Mouse (Mus musculus) C2C12 (cell line): ENCODE data around the gene Efna3. TPM values are rescaled to one million over a fixed set of nuclear protein-coding genes. Genes with fewer than 3 reads are reported as not detected.

Experiments
- H3K27me3 ChIP-seq: one replicate; pipeline ENCODE4 v1.6.1; 2011; ENCODE audit not compliant: control insufficient read depth, insufficient read depth, insufficient read length
- H3K36me3 ChIP-seq: one replicate; pipeline ENCODE4 v1.6.1; 2011; ENCODE audit not compliant: control insufficient read depth, insufficient read depth
- H3K4me3 ChIP-seq: one replicate; pipeline ENCODE4 v1.5.1; 2011; ENCODE audit warnings: mild to moderate bottlenecking, control low read depth; ENCODE audit not compliant: poor library complexity, insufficient read depth, severe bottlenecking
- H3K79me2 ChIP-seq: one replicate; pipeline ENCODE4 v1.6.1; 2011; ENCODE audit not compliant: control insufficient read depth, insufficient read depth
- H3K79me3 ChIP-seq: one replicate; pipeline ENCODE4 v1.6.1; 2011; ENCODE audit warnings: low read depth, control low read depth
- H3ac ChIP-seq: one replicate; pipeline ENCODE3; 2011; ENCODE audit warnings: low read depth; ENCODE audit not compliant: control insufficient read depth, insufficient read length
- CEBPB ChIP-seq: IDR thresholded peaks from one replicate; pipeline ENCODE4 v1.6.1; 2011; ENCODE audit warnings: low read depth, mild to moderate bottlenecking, control low read depth, moderate library complexity
- CTCF ChIP-seq: IDR thresholded peaks from one replicate; pipeline ENCODE4 v1.5.1; 2011; ENCODE audit not compliant: control insufficient read depth, insufficient read depth, insufficient read length
- FOSL1 ChIP-seq: IDR thresholded peaks from one replicate; pipeline ENCODE4 v1.8.0; 2011; ENCODE audit warnings: mild to moderate bottlenecking, low read length; ENCODE audit not compliant: poor library complexity, insufficient read depth, severe bottlenecking
- MAX ChIP-seq: IDR thresholded peaks from one replicate; pipeline ENCODE4 v1.6.1; 2011; ENCODE audit warnings: mild to moderate bottlenecking, control low read depth
- MYOD1 ChIP-seq: IDR thresholded peaks from one replicate; pipeline ENCODE4 v1.6.1; 2011; ENCODE audit warnings: low read depth; ENCODE audit not compliant: control insufficient read depth, insufficient read length
- MYOG ChIP-seq: IDR thresholded peaks from one replicate; pipeline ENCODE4 v1.6.1; 2011; ENCODE audit not compliant: control insufficient read depth, insufficient read length; ENCODE audit errors: extremely low read depth
- USF1 ChIP-seq: IDR thresholded peaks from one replicate; pipeline ENCODE4 v1.6.1; 2011; ENCODE audit warnings: low read depth, mild to moderate bottlenecking, control low read depth, moderate library complexity
- polyA plus RNA-seq: library from polyadenylated mRNA; unstranded; fragments of >200 nt; fragmentation: generic; extraction: Trizol; gene quantifications from one replicate; pipeline ENCODE4 v1.2.1, GENCODE M21; 2012; ENCODE audit warnings: missing spikeins

Efna3 gene
- polyA plus RNA-seq, 1 experiment = 2.9 TPM

GRCm38 (mm10) chr3:89341794-89342193, 19.0 kb upstream of the Efna3 start:
- no peak overlapping the region for H3K4me3 ChIP-seq
- peaks cover 7% of the 10 kb centered on the region for H3K79me2 ChIP-seq
- no peak for TF ChIP-seq CEBPB
- no peak for TF ChIP-seq CTCF
- no peak for TF ChIP-seq USF1
- no peak for TF ChIP-seq MAX
- no peaks in the 10 kb centered on the region for H3K79me3 ChIP-seq
- H3ac ChIP-seq = no peak overlapping the region
- H3K36me3 ChIP-seq = peaks cover 11% of the 10 kb centered on the region
- H3K27me3 ChIP-seq = no peaks in the 10 kb centered on the region

DNA sequence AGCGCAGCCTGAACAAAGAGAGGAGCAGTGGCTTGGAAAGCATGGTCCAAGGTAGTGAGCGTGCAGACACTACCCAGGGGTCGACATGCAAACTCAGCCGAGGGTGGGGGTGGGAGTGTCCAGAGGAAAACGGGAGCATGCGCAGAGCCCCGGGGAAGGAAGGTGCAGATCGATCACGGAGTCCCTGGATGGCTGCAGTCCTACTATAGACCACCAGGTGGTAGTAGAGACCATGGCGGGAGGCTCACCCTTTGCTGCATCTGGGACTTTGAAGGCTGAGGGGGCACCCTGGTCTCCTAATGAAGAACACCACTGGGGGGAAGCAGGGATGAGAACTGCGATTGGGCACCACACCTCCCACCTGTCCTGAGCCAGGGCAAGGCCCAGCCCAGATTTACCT, 17.7 kb upstream of the Efna3 start:
- Histone ChIP-seq H3K27me3 (no peaks in the 10 kb centered on the region), H3K36me3 (peaks cover 7% of the 10 kb centered on the region), H3ac (no peak overlapping the region), H3K79me2 (peaks cover 16% of the 10 kb centered on the region), H3K4me3 (no peak overlapping the region), H3K79me3 (no peaks in the 10 kb centered on the region)
- TF ChIP-seq MYOG = no peak
- peak; percentile 91 for TF ChIP-seq CTCF

DNA sequence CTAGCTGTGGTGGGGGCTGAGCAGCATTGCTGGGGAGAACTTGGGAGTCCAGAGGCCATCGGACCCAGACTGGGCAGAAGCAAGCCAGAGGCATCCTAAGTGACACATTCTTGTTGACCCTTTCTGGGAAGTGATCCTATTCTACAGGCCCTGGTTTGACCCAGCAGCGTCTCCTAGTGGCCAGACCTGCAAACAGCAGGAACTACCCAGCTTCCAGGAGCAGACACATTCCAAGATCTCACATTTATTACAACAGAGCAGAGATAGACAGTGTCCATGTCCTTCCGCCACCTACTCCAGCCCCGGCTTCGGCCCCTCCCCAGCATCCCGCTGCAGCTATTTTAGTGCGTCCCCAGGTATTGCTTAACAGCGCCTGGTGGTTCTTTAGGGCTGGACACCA, 16.7 kb upstream of the Efna3 start:
- TF ChIP-seq USF1 = no peak
- no peak for TF ChIP-seq CEBPB
- TF ChIP-seq MYOG = no peak
- peak; percentile 68 for TF ChIP-seq CTCF
- no peak for TF ChIP-seq MAX
- TF ChIP-seq MYOD1 = no peak
- no peak for TF ChIP-seq FOSL1
- no peaks in the 10 kb centered on the region for H3K36me3 ChIP-seq
- H3K79me2 ChIP-seq = peaks cover 17% of the 10 kb centered on the region
- H3ac ChIP-seq = no peak overlapping the region
- no peak overlapping the region for H3K4me3 ChIP-seq
- H3K79me3 ChIP-seq = no peaks in the 10 kb centered on the region
- no peaks in the 10 kb centered on the region for H3K27me3 ChIP-seq

DNA sequence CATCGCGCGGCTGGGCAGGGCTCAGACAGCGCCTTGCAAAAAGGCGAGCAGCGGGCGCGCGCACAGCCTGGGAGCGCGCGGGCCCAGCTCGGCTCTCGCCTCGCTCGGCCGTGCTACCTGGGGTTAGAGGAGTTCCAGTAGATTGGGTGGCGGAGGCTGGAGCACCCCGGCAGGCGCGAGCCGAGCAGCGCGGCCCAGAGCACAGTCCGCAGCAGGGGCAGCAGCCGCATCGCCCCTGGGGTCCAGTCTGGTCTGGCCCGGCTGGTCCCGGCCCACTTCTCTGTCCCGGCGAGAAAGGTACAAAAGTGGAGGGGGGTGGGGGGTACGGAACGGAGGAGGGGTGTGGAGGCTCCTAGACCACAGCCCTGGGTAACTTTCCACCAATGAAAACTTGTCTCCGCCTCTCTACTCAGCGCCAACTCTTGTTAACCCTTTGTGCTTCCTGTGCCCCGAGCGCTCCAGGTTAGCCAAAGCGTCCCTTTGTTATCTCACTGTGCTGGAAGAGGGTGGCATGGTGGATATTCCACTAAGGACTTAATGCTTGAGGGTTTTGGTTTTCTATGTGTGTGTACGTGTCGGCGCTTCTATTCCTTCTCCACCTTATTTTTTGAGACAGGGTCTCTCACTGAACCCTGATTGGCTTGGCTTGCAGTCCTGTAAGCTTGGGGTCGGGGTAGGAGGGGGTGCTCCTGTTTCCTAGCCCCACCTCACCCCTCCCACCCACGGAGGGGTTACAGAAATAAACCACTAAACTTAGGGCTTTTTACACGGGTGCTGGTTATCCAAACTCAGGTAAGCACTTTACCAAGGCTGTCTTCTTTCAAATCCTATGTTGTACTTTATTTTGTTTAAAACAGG, 15.2 kb upstream of the Efna3 start, which contains the start of gene Efna4:
Efna4 (minus strand) TSS at position 308 of the 858 bp plus-strand sequence.
- H3ac ChIP-seq = peak within 1 kb of the TSS; percentile 82
- H3K27me3 ChIP-seq = no peaks in the 10 kb centered on the region
- TF ChIP-seq CTCF = no peak
- no peak for TF ChIP-seq FOSL1
- no peak for TF ChIP-seq MAX
- TF ChIP-seq MYOD1 = no peak
- TF ChIP-seq MYOG = no peak
- no peak for TF ChIP-seq USF1
- no peak for TF ChIP-seq CEBPB
- peaks cover 17% of the 10 kb centered on the region for H3K79me2 ChIP-seq
- H3K79me3 ChIP-seq = no peaks in the 10 kb centered on the region
- H3K36me3 ChIP-seq = no peaks in the 10 kb centered on the region
- H3K4me3 ChIP-seq = peak within 1 kb of the TSS; percentile 80

DNA sequence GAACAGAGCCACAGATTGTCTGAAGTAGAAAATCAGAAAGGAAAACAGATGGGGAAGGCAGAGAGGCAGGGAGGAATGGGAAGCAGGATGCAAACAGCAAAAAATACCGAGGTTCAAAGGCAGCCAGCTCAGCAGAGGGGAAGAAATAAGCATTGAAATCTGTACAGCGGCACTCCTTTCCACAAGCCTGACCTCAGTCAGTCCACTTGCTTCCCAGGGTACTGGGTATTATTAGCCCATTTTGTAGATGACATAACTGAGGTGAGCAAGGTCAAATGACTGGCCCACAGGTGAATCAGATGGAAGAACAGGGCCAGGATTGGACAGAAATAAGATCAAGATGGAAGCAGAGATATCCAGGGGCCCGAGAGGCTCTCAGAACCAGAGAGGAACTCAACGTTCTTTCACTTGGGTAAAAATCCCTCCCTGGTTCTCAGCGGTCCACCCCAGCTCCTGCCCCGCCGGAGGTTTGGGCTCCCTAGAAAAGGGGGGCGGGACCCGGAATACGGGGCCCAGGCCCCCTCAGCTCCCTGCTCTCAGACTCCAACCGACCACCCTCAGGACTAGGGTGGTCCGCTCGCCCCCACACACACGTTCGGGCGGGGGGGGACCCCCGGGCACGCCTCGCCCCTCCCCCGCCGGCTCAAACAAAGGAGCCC, 14.4 kb upstream of the Efna3 start:
- Histone ChIP-seq H3K27me3 (no peaks in the 10 kb centered on the region), H3K36me3 (no peaks in the 10 kb centered on the region), H3ac (peak overlapping the region; percentile 82), H3K79me3 (no peaks in the 10 kb centered on the region), H3K4me3 (peak overlapping the region; percentile 80), H3K79me2 (peaks cover 17% of the 10 kb centered on the region)
- TF ChIP-seq USF1 = no peak
- TF ChIP-seq MYOG = no peak
- no peak for TF ChIP-seq FOSL1
- TF ChIP-seq MAX = no peak
- no peak for TF ChIP-seq CEBPB
- no peak for TF ChIP-seq CTCF
- no peak for TF ChIP-seq MYOD1
